8 mouse cellular contexts compared by ENCODE assay signal in the genomic region with DNA sequence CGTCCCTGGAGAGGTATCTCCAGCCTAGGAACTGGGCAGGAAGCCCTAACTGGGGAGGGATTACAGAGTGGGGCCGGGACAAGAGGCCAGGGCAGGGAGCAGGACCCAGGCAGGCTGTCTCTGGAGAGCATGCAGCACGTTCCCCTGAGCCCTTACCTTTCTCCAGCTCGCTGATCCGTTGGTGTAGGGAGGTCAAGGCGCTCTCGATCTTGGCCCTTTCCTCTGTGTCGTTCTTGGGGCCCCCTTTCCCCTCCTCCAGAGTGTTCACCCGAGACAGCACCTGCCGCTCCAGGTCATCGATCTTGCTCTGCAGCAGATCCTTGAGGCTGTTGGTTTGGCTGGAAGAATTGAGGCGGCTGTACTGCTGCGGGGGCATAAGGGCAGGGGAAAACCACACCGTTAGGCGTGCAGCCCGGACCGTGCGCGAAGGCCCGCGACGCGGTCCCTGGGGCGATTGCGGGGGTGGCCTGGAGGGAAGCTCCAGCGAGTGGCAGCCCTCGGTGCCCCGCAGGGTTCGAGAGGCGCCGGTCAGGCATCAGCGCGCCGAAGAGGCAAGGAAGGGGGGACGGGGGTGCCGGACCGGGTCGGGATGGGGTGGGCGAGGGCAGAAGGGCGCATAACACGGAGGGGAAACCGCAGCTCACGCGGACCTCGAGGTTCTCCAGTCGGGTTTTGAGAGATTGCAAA. TPM values are rescaled to one million over a fixed set of nuclear protein-coding genes. Genes with fewer than 3 reads are reported as not detected.
A peak's percentile ranks its signal among the peaks of the same experiment; 100 is the strongest.
DNase-seq lines count a peak whose midpoint lies in the region; ATAC-seq and TF ChIP-seq lines count a peak whose summit lies in the region.

No protein-coding gene starts in this region.

- no peak for ATAC-seq in lung, postnatal 0 days
- ATAC-seq in limb, embryonic 14.5 days (ENCODE audit: low FRiP score, low read depth): no peak
- no peak for ATAC-seq in stomach, embryonic 15.5 days (ENCODE audit: insufficient read depth, low FRiP score, low read depth)
- no peak for ATAC-seq in megakaryocyte progenitor cell, adult 5-6 weeks (replicated peaks; ENCODE audit: poor library complexity)

- peak overlapping the region; percentile 48 for H3K4me3 ChIP-seq in lung, postnatal 0 days (ENCODE audit: low read depth, low read length)
- peak overlapping the region; percentile 53 for H3K4me3 ChIP-seq in limb, embryonic 14.5 days (replicated peaks; ENCODE audit: low read length)
- peak overlapping the region; percentile 53 for H3K4me3 ChIP-seq in stomach, embryonic 15.5 days (replicated peaks)

- no peak for TF ChIP-seq CTCF in lung, postnatal 0 days (IDR thresholded peaks at IDR 0.05)

- H3K9ac ChIP-seq in lung, postnatal 0 days (replicated peaks; ENCODE audit: low read depth): no peak overlapping the region
- peak overlapping the region; percentile 52 for H3K9ac ChIP-seq in limb, embryonic 14.5 days (ENCODE audit: low read depth, low read length, severe bottlenecking)
- no peak overlapping the region for H3K9ac ChIP-seq in stomach, embryonic 15.5 days

- no peaks in the 10 kb centered on the region for H3K36me3 ChIP-seq in lung, postnatal 0 days (ENCODE audit: insufficient read depth, low read length)
- no peaks in the 10 kb centered on the region for H3K36me3 ChIP-seq in limb, embryonic 14.5 days (ENCODE audit: control insufficient read depth, insufficient read depth, low read length)
- H3K36me3 ChIP-seq in stomach, embryonic 15.5 days: no peaks in the 10 kb centered on the region

- DNase-seq in lung, postnatal 0 days (ENCODE audit: low spot score): no peak
- no peak for DNase-seq in lung, adult 18-20 months
- DNase-seq in cerebellum, adult 9-11 months: peak; percentile 79
- DNase-seq in heart, adult 8-10 months (ENCODE audit: low spot score): peak; percentile 34
- no peak for DNase-seq in limb, embryonic 14.5 days (ENCODE audit: low spot score)
- no peak for DNase-seq in spleen, postnatal 14 days (ENCODE audit: low spot score in 2 of 2)

- H3K27me3 ChIP-seq in lung, postnatal 0 days (replicated peaks; ENCODE audit: insufficient read depth, low read length): peaks cover 56% of the 10 kb centered on the region
- H3K27me3 ChIP-seq in limb, embryonic 14.5 days (ENCODE audit: control insufficient read depth, insufficient read depth, low read length): peaks cover 74% of the 10 kb centered on the region
- H3K27me3 ChIP-seq in stomach, embryonic 15.5 days (replicated peaks): peaks cover 81% of the 10 kb centered on the region

- no peak overlapping the region for H3K27ac ChIP-seq in lung, postnatal 0 days (ENCODE audit: low read length)
- H3K27ac ChIP-seq in limb, embryonic 14.5 days (replicated peaks; ENCODE audit: low read depth, low read length): no peak overlapping the region
- no peak overlapping the region for H3K27ac ChIP-seq in stomach, embryonic 15.5 days

- H3K4me2 ChIP-seq in lung, postnatal 0 days (replicated peaks; ENCODE audit: low read depth, low read length): peak overlapping the region; percentile 96
- H3K4me2 ChIP-seq in limb, embryonic 14.5 days (replicated peaks; ENCODE audit: low read depth, low read length, severe bottlenecking): peak overlapping the region; percentile 99
- peak overlapping the region; percentile 100 for H3K4me2 ChIP-seq in stomach, embryonic 15.5 days

- TF ChIP-seq EP300 in lung, postnatal 0 days (IDR thresholded peaks at IDR 0.05): no peak

- 2% methylated on average over 43 of the region's 46 CpGs for WGBS in lung, postnatal 0 days
- under 1% methylated on average over 38 of the region's 46 CpGs for WGBS in limb, embryonic 14.5 days
- WGBS in stomach, embryonic 15.5 days: under 1% methylated on average over 46 of the region's 46 CpGs

- H3K4me1 ChIP-seq in lung, postnatal 0 days (ENCODE audit: insufficient read depth, low read depth, low read length): peaks cover 30% of the 10 kb centered on the region
- H3K4me1 ChIP-seq in limb, embryonic 14.5 days (ENCODE audit: control insufficient read depth, insufficient read depth, low read length): peaks cover 20% of the 10 kb centered on the region
- H3K4me1 ChIP-seq in stomach, embryonic 15.5 days: peaks cover 38% of the 10 kb centered on the region

- no peak for TF ChIP-seq POLR2A in limb, embryonic 14.5 days (IDR thresholded peaks at IDR 0.05; ENCODE audit: borderline replicate concordance, extremely low read depth, insufficient read depth, insufficient read length)

- H3K9me3 ChIP-seq in lung, postnatal 0 days (ENCODE audit: low read length): no peaks in the 10 kb centered on the region
- no peaks in the 10 kb centered on the region for H3K9me3 ChIP-seq in limb, embryonic 14.5 days (ENCODE audit: control insufficient read depth, low read length)
- no peaks in the 10 kb centered on the region for H3K9me3 ChIP-seq in stomach, embryonic 15.5 days

RNA-seq across cellular contexts. Expression of gene Nptx1, which starts 0.9 kb away (rescaled TPM):
- polyA plus RNA-seq in lung, postnatal 0 days (2015; fragmentation: Nextera tagmentation; extraction: Ambion mirVana): 1.7 and 2.1 TPM in 2 replicates
- under 1 TPM; 0.09 to 0.24 (median 0.16) TPM for total RNA-seq in heart, adult 8-10 months (2022)
- polyA plus RNA-seq in limb, embryonic 14.5 days (2012; rRNA removed): 2.2 and 2.5 TPM in 2 replicates
- 1.4 and 1.6 TPM in 2 replicates for polyA plus RNA-seq in limb, embryonic 14.5 days (2014; fragmentation: Nextera tagmentation; extraction: Ambion mirVana)
- 0.59 and 0.63 TPM in 2 replicates for polyA plus RNA-seq in stomach, embryonic 15.5 days (2015; fragmentation: Nextera tagmentation; extraction: Ambion mirVana)
- total RNA-seq in megakaryocyte progenitor cell, adult 5-6 weeks (2015): not detected in 2 replicates
- total RNA-seq in megakaryocyte progenitor cell, adult 5-6 weeks (2017): not detected in 2 replicates

RNA-seq across cellular contexts. Expression of gene Endov, which starts 55.5 kb away (rescaled TPM):
- 10.2 and 10.3 TPM in 2 replicates for polyA plus RNA-seq in lung, postnatal 0 days (2015; fragmentation: Nextera tagmentation; extraction: Ambion mirVana)
- total RNA-seq in heart, adult 8-10 months (2022): 10 to 100 TPM in 1 of 4 experiments, 1 to 10 TPM in 3; 7.2 to 13.2 (median 7.9) TPM
- polyA plus RNA-seq in limb, embryonic 14.5 days (2012; rRNA removed): 29.3 and 32.9 TPM in 2 replicates
- 12.0 and 14.9 TPM in 2 replicates for polyA plus RNA-seq in limb, embryonic 14.5 days (2014; fragmentation: Nextera tagmentation; extraction: Ambion mirVana)
- 11.5 and 13.5 TPM in 2 replicates for polyA plus RNA-seq in stomach, embryonic 15.5 days (2015; fragmentation: Nextera tagmentation; extraction: Ambion mirVana)
- total RNA-seq in megakaryocyte progenitor cell, adult 5-6 weeks (2015): 3.1 and 6.4 TPM in 2 replicates
- 6.7 and 8.7 TPM in 2 replicates for total RNA-seq in megakaryocyte progenitor cell, adult 5-6 weeks (2017)

RNA-seq across cellular contexts. Expression of gene Rptor, which starts 56.1 kb away (rescaled TPM):
- 5.3 and 5.6 TPM in 2 replicates for polyA plus RNA-seq in lung, postnatal 0 days (2015; fragmentation: Nextera tagmentation; extraction: Ambion mirVana)
- total RNA-seq in heart, adult 8-10 months (2022): 10 to 100 TPM; 30.3 to 35.6 (median 32.7) TPM
- polyA plus RNA-seq in limb, embryonic 14.5 days (2012; rRNA removed): 24.3 and 31.3 TPM in 2 replicates
- polyA plus RNA-seq in limb, embryonic 14.5 days (2014; fragmentation: Nextera tagmentation; extraction: Ambion mirVana): 13.7 and 14.6 TPM in 2 replicates
- polyA plus RNA-seq in stomach, embryonic 15.5 days (2015; fragmentation: Nextera tagmentation; extraction: Ambion mirVana): 9.3 and 10.0 TPM in 2 replicates
- 14.0 and 16.1 TPM in 2 replicates for total RNA-seq in megakaryocyte progenitor cell, adult 5-6 weeks (2015)
- total RNA-seq in megakaryocyte progenitor cell, adult 5-6 weeks (2017): 13.2 and 17.8 TPM in 2 replicates

Comparison
In these comparisons a context has a peak if more than half of its experiments do, and no peak if none do; other contexts are left out.
1. DNase-seq: peak in cerebellum, adult 9-11 months (single experiment) and heart, adult 8-10 months (single experiment); none in lung, postnatal 0 days (single experiment), lung, adult 18-20 months (0 of 2), limb, embryonic 14.5 days (single experiment) and spleen, postnatal 14 days (0 of 2).
2. Peak in every context shown above with its lines, with median percentiles within 50 percentile points of each other: H3K4me2 ChIP-seq and H3K4me3 ChIP-seq.